Mouse (Mus musculus): ENCODE results near the gene Amz2.

The Amz2 gene

DNA sequence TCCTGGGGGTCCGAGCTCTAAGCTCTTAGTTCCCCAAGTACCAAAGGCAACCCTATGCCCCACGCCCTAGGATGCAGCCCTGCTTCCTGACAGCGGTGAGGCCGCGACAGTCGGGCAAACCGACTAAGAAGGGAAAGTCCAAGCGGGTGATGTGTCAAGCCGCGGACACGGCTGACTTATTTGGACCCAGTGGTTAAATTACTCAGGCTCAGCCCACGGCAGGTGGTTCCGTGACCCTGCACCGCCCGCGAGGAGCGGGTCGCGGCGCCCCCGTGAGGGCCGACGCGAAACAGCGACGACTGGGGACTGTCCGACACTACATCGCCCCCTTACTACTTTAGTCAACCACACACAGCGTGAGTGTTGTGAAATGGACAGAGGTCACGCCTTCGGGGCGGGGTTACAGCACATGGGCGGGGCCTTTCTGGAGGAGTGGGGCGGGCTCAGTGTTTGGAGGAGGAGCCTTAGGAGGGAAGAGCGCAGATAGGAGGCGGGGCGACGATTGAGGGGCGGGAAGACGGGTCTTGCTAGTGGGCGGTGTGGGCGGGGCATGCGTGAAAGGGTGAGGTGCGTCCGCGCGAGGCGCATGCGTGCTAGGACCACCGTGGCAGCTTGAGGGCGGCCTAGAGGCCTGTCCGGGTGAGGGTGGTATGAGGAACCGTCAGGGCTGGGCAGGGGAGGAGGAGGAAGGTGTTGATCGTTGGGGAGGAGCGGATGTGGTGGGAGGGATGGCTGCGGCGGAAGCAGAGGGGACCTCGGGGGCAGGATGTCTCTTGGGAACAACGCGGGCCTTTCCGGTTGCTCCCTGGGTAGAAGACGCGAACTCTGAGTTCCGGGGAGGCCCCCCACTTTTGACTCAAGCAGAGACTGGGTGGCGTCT lies at the start of gene Amz2:
Gene Amz2 (plus strand): TSS at position 555 of the 880 bp plus-strand sequence.
- DNase-seq (ENCODE audit: low spot score) = peak; percentile 99

DNA sequence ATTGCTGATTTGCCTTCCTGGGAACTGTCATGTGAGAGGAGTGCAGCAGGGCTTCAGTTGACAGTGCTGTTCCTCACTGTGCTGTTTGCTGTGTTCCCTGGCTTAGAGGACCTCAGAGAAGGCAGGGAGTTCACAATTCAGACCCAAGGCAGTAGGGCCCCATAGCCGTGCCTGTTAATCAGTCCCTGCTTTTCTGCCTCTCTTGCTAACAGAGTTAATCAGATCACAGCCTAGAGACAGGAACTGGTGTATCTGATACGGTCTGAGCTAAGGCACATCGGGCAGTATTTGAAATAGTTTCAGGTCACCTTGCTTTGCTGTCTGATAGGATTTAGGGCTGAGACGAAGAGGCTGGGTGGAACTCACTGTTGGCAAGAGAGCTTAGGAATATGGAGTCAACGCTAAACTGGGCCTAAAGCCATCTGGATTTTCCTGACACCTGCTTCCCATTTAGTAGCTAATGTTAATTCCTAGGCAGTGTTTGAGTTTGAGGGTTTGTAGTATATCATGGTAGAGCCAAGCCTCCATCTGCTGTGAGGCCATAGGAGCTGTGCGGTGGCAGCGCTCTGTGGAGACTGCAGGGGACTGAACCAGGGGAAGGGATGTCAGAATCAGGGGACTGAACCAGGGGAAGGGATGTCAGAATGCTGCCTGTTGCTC lies 49.1 kb upstream of the Amz2 start:
- no peak for DNase-seq (ENCODE audit: low spot score)

DNA sequence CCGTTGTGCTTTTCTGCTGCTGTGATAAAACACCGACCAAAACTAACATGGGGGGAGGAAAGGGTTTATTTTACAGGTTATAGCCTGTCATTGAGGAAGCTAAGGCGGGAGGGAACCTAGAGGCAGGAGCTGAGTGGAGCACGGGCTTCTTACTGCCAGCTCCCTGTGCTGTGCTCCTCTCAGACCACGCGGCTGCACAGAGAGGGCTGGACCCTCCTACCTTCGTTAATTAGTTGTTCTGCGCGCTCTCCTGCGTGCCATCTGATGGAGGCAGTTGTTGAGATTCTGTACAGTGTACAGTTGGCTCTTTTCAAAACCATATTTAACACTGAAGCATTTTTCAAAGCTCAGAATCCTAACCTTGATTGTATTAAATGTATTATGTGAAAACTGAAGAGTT lies 48.3 kb upstream of the Amz2 start:
- no peak for DNase-seq (ENCODE audit: low spot score)

DNA sequence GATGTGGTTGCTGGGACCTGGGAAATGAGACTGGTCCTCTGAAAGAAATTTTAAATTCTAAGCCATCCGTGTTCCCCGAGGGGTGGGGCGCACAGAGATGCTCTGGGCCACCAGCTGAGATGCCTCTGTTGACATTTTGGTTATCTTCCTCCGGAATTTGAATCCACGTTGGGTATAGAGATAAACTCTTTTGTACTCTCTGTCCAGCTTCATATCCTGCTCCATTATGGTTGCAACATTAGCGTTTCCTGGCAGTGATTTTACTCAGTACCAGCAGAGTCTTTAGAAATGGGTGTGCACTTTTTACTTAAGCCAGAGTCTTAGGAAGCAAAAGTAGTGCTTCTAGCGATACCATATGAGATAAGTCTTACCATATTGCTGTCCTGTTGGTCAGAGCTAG lies 47.7 kb upstream of the Amz2 start:
- DNase-seq (ENCODE audit: low spot score) = no peak

DNA sequence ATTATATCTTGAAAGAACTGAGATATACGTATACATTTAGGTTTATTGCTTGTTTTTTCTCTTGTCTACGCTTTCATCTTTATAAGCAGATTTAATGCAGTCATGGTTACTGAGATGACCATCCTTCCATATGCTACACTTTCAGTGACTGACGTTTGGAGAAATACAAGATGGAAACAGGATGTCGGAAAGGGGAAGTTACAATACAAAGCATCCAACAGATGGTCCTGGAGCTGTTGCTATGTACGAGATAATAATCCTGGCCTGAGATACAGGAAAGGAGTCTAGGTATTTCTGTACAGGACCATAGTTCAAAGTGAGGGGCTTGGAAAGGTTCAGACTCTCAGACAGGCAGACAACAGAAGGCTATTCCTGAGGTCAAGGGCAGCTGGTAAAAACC lies 45.1 kb upstream of the Amz2 start:
- DNase-seq (ENCODE audit: low spot score) = no peak

DNA sequence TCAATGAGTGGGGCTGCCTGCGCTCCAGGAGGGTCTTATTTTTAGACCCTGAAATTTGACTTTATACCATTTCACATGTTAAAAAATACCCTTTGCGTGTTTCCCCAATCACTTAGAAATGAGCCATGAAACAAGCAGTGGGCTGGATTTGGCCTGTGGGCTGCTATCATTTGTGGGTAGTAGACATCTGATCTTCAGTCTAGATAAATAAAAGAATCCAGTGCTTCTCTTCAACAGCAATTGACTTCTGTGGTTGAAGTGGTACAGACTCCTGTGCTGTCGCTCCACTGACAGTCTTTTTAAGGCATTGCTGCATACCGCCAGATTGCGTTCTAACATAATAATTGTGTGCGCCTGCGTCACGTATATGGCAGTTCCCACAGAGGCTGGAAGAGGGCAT lies 40.5 kb upstream of the Amz2 start:
- no peak for DNase-seq (ENCODE audit: low spot score)

DNA sequence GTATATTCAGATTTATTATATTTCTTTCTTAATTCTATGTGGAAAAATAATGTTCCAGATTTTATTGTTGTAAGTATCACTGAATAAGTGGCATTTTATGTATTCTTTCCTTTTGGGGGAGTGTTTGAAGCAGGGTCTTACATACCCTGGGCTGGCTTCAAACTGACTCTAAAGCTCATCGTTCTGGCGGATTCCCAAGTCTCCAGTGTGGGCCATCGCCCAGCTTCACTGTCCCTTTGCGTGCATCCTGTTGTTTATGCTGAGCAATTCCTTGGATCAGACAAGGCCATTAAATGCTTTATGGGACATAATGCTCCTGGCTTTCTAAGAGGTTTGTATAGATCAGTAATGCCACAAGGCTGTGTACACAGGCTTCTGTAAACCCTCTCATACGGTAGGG lies 36.7 kb upstream of the Amz2 start:
- DNase-seq (ENCODE audit: low spot score) = no peak

DNA sequence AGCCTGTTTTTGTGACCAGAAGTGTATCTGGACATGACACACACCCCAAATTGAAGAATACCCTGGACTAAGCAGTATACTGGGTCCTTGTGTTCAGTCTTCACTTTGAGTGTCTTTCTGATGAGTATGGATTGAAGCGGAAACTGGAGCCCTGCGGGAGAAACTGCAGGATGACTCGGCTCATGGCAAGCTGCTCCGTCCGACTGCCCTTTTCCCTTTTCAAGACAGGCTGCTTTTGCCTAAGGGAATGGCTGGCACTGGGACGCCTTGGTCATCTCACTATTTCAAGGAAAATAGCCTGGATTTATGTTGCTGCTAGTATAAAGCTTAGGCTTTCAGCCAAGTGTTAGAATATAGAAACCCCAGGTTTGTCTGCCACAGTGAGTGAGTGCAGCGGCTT lies 34.5 kb upstream of the Amz2 start:
- DNase-seq (ENCODE audit: low spot score) = no peak

DNA sequence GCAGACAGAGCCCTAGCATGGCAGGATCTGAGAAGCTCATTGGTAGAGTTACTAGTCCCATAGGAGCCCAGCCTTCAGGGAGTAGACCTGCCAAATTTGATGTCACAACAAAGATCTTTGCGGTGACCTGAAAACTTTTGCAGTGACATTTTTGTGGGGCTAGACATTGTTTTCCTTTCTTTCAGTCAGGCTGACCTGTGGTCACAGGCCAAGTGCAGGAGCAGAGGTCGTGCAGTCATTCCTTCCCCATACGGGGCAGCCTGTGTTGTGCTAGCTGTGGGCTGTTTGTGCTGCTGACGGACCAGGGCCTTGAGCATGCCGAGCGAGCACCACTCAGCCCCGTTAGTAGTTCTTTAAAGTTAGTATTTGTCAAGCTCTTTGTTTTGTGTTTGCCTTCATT lies 34.0 kb upstream of the Amz2 start:
- peak; percentile 31 for DNase-seq (ENCODE audit: low spot score)

DNA sequence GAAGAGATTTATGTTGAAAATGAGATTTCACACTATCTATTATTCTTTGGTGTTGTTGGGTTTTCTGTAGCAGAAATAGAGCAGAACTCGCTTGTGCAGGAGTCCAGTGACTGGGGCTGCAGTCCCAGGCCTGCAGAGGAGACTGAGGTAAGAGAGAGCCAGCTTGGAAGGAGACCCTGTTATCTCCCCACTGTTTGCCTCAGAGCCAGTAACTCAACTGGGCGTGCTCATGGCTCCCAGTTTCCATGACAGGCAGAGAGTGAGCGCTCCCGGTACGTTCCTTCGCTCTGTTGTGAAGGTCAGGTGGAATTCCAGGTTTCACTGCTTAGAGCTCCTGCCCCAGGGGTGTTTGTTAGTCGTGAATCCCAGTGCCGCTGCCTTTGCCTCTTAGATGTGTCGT lies 33.1 kb upstream of the Amz2 start:
- DNase-seq (ENCODE audit: low spot score) = no peak

DNA sequence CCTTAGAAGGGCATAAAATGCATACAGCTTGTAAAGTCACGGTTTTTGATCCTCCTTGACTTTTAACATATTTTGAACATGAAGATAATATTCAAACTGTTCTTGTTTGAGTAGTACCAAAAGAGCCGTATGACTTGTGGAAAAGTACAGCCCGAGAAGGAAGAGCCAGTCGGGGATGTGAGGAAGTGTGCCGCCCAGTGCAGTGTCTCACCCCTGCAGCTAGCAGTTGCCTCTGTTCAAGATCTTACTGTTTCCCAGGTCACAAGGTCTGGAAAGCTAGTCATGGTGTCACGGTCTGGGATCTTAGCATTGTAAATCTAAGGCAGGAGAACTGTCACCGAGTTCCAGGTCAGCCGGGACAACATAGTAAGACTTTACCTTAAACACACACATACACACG lies 31.0 kb upstream of the Amz2 start:
- DNase-seq (ENCODE audit: low spot score) = no peak

DNA sequence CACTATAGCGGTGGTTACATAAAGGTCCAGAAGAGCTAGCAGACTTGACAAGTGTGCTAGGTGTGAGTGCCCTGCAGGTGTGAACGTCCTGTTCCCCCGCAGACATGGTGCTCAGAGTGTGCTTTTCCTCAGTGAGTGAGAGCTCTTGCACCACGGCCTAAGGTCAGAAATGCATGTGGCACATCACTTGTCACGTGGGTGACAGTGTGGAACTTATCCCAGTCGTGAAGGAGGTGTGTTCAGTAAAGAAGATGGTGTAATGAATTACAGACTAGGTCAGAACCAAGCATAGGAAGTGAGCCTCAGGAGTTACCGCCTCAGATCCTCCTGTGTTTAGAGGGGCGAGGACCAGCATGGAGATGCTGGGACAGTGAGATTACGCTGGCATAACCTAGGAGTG lies 30.5 kb upstream of the Amz2 start:
- no peak for DNase-seq (ENCODE audit: low spot score)

DNA sequence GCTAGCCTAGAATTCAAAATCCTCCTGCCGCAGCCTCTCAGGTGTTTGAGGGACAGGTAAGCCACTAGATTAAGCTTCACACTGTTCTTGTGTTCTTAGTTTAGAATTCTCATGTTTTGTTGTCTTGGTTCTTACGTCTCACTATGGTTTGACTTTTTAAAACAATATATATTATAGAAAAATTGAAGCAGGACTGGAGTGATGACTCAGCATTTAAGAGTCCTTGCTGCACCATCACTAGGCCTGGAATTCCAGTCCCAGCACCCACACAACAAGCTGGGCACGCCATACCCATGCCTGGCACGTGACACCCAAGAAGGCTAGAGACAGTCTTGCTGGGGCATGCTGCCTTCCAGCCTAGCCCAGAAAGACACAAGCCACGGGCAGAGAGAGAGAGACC lies 19.3 kb upstream of the Amz2 start:
- no peak for DNase-seq (ENCODE audit: low spot score)

DNA sequence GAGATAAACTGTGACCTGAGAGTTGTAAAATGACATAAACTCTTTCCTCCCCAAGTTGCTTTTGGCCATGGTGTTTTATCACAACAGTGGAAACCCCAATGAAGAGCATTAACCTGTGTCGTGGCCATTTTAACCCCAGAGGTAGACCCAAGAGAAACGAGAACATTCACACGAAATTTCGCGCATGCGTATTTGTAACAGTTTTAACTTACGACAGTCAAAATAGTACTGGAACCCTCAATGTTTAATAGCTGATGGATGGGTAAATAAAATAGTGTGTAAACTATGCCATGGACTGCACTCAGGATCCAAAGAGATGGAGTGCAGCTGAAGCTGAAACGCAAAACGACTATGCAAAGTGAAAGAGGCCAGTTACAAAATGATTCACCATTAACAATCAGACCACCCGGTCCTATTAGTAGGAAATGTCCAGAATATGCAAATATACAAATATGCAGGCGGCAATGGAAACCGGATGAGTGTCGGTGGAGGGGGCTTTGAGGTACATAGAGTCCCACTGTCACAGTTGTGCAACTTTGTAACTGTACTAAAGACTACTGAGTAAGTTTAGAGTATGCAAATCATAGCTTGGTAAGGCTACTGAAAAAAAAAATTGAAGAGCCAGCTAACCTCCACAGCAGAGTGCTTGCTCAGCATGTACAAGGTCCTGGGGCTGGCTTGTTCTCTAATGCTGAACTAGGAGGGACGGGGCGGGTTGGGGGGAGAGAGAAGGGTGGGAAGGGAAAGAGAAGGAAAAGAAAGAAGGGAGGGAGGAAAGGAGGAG lies 15.4 kb upstream of the Amz2 start:
- no peak for DNase-seq (ENCODE audit: low spot score)

DNA sequence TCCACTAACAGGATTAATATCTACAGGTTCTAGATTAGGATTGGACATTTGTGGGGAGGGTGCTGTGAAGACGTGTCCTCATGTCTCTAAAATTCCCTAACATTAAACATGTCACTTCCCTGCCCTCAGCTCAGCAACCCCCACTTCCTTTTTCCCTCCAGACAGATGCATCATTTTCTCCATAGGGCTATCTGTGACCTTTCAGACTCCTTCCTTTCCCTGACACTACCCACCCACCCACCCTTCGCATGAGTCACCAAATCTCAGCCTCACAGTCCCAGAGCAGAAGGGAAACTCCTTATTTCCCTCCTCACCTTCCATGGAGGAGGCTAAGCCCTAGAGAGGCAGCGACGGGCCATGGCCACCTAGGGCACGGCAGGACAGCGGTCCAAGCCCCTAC lies 12.1 kb upstream of the Amz2 start, which contains the start of gene 9930022D16Rik:
Gene 9930022D16Rik (plus strand): TSS at position 301 of the 400 bp plus-strand sequence.
- no peak for DNase-seq (ENCODE audit: low spot score)

DNA sequence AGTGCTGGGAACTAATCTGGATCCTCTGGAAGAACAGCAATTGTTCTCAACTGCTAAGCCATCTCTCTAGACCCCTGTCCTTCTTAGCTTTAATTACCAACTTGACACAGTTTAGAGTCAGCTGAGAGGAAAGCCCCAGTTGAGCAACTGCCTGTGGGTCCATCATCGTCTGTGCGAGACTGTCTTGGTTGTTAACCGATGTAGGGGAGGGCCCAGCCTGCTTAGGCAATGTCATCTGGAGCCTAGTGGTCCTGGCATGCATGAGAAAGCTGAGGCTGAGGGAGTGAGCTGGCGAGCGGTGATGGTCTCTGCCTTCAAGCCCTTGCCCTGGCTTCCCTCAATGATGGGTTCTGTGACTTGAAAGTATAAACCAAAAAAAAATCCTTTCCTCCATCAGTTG lies 10.9 kb upstream of the Amz2 start:
- DNase-seq (ENCODE audit: low spot score) = no peak

DNA sequence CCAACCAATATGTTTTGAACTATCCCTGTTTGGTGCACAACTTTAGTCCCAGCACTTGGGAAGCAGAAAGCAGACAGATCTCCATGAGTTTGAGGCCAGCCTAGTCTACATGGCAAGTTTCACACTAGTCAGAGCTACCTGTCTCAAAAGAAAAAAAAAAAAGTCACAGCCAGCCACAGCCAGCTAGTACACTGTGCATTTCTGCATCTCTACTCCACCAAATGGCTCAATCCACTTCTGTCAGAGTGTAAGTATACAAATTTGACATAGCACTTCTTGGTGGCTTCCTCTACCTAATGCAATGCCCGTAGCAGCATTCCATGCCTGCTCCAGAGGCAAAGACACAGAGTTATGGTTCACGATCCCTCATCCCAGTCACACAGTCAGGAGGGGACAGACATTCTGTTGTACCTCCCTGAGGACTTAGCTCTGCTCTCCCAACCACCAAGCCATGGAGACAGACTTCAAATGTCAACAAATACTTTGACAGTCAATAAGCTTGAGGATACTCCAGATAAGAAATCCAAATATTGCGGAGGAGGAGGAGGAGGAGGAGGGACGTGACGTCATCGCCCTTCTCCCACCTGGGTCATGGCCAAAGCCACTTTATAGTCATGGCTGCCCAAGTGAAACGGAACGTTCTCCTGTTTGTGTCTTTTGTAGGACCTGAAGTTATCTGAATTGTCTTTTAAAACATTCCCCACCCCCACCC lies 8.9 kb upstream of the Amz2 start:
- DNase-seq (ENCODE audit: low spot score) = no peak

DNA sequence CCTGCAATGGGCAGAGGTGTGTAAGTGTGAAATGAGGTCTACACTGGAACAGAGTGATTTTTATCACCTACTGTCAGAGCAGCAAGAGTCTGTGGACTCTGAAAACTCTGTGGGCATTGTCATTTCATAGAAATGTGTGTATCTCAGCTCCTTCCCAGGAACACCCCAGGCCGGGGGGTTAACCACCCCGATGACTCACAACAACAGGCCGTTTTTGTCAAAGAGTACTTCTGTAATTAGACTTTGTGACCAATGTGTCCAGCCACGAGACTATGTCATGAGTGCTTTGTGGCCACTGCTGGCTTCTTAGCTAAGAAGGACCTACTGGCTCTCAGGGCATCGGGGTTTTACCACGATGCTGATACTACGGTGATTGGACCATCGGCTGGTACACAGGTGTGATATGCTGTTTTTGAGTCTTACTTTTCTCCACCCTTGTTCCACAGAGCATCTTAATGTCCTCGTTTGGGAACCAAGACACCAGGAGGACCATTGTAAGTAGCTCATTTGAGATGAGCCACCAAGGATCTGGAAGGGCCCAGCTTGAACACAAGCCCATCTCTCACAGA lies 8.2 kb upstream of the Amz2 start:
- no peak for DNase-seq (ENCODE audit: low spot score)

DNA sequence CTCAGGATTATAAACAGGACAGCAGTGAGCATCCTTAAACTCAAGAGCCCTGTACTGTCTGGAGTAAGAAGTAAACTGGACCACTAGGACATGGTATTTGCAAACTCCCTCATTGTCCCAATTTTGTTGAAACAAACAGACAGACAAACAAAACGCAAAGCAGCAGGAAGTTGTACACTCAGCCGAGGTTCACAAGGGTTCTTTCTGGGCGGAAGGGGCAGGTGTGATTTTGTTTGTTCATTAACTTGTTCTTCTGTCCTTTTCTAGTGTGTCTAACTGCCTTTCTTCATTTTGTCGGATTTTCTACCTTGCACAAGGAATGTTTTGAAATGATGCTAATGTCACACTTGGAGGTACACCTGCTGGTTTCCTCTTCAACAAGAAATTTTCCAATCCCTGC lies 6.3 kb upstream of the Amz2 start:
- DNase-seq (ENCODE audit: low spot score) = no peak

DNA sequence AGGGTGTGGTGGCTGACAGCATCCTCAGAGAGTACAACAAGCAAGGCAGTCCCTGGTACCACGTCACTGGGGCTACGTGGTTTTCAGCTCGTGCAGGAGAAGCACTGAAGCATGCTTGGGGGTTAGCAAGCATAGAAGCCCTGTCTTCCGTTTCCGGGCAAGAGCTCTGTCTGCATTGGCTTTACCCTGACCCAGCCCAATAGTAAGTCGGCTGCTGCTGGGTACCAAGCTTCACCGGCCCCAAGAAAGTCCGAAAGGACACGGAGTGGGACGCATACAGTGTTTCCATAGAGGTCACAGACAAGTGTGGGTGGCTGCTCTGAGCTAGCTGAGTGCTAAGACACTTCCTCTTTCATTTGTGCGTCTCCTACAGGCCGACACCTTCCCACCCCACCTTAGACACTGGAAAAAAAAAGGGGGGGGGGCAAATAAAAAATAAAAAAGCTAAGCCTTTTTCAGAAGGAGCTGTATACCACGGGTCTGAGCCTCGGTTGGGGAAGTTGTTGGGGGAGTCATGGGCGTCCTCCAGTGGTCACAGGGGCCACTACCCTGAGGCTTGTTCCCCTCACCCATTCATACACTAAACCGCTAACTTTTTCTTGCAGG lies 5.7 kb upstream of the Amz2 start:
- no peak for DNase-seq (ENCODE audit: low spot score)

DNA sequence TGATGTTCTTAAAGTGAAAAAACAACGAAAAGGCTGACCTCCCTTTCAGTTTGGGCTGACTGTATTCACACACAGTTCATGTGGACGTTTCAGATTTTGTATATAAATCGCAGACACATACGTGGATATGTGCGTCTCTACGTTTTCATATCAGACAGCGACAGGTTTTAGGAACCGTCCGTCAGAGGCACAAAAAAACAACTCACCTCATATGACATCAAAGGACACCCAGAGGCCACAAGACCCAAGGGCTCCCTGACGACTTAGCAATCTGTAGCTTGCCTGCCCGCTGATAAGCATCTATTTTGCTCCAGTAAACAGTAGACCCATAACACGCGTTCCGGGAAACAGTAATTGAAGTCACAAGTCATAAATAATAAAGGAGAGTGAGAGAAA lies 5.2 kb upstream of the Amz2 start:
- DNase-seq (ENCODE audit: low spot score) = no peak

Data from ovary, adult 18-20 months (tissue).